Mouse (Mus musculus) large intestine, adult 2 months (tissue): ENCODE measurements at regions not wholly inside any gene's neighbourhood (a gene's known extent, or its start where the extent isn't known, plus 50 kb on each side); places are given as distances from the start of the nearest gene placed in this dataset.

ENCODE experiments used
- DNase-seq: peaks from one replicate; pipeline ENCODE4 v3.0.0-alpha.2; 2012; ENCODE audit warnings: low read depth, low spot score
- WGBS: fragments of 180-500 bp; shearing (Covaris S2); methylation state at CpG from one replicate; pipeline ENCODE4 v1.1.7; 2018; 5-methylcytosine and 5-hydroxymethylcytosine counted together

DNA sequence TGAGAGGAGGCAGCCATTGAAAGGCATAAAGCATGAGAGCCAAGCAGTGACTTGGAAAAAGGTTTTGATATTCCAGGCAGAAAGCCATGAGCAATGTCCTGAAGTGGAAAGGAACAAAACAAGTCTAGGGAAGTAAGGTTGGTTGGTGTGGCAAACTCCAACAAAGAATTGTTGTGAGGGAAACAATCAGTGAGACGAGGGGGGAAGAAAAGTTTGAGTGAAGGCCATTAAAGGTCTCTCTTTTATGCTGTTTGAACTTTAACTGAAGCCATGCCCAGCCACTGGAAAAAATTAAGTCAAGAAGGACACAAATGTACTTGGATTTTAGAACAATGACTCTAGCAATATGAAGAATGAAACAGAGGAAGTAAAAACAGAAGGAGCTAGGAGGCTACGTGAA is 680.0 kb downstream of the Ttll7 start:
- DNase-seq, result no peak
- WGBS, result 74% methylated on average over 2 of the region's 2 CpGs

DNA sequence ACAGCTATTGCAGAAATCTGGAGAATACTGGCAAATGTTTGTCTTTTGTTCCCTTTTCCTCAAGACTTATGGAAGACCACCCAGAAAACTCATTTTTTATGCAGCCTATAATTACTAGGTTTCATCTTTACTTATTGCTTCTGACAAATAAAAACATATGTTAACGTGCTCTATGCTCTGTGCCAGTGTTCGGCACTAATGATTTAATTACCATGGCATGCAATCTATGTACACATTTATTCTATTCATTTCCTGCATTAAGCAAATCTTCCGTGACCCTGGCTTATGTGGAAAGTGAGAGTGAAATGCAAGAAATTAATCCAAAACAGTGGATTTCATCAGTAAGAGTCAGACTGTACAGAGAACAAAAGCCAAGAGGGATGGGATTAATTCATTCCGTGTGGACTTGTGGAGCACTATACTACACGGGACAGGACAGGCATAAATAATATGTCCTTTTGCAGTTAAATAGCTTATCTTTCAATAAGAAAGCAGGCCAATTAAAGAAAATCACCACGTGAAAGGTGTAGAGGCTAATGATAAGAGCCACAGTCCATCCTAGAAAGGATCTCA is 679.5 kb downstream of the Ttll7 start:
- 63% methylated on average over 6 of the region's 6 CpGs for WGBS
- no peak for DNase-seq
